Mouse (Mus musculus) liver, embryonic 11.5 days (tissue): ENCODE data around the gene Bmp2. TPM values are rescaled to one million over a fixed set of nuclear protein-coding genes. Genes with fewer than 3 reads are reported as not detected.

ENCODE experiments used
- ATAC-seq: fragments of 200-750 bp; cut with Nextera tagmentation; replicated peaks from 2 replicates; pipeline ENCODE4 v1.8.0; 2017; ENCODE audit warnings: moderate number of reproducible peaks, mild to moderate bottlenecking, moderate TSS enrichment, moderate library complexity; ENCODE audit not compliant: low FRiP score
- DNase-seq: peaks from one replicate; pipeline ENCODE4 v3.0.0-alpha.2; 2017; ENCODE audit warnings: low spot score
- H3K27ac ChIP-seq: fragments of 300-500 bp; sonication (generic); 2 replicates; pipeline ENCODE4 v1.5.1; 2014; ENCODE audit warnings: mild to moderate bottlenecking, low read depth, low read length, control low read depth
- H3K27me3 ChIP-seq: fragments of 300-500 bp; sonication (generic); replicated peaks from 2 replicates; pipeline ENCODE4 v1.6.1; 2014; ENCODE audit warnings: low read length, mixed read lengths; ENCODE audit not compliant: control insufficient read depth, insufficient read depth
- H3K36me3 ChIP-seq: fragments of 300-500 bp; sonication (generic); 2 replicates; pipeline ENCODE4 v1.6.1; 2014; ENCODE audit warnings: mild to moderate bottlenecking, low read length, moderate library complexity, mixed read lengths; ENCODE audit not compliant: control insufficient read depth, insufficient read depth
- H3K4me1 ChIP-seq: fragments of 300-500 bp; sonication (generic); replicated peaks from 2 replicates; pipeline ENCODE4 v1.6.1; 2014; ENCODE audit warnings: low read length, mixed read lengths; ENCODE audit not compliant: control insufficient read depth, insufficient read depth
- H3K4me2 ChIP-seq: fragments of 300-500 bp; sonication (generic); 2 replicates; pipeline ENCODE4 v1.6.1; 2014; ENCODE audit warnings: mild to moderate bottlenecking, control low read depth, moderate library complexity
- H3K4me3 ChIP-seq: fragments of 300-500 bp; sonication (generic); 2 replicates; pipeline ENCODE4 v1.5.1; 2014; ENCODE audit warnings: low read depth, low read length, control low read depth
- H3K9ac ChIP-seq: fragments of 300-500 bp; sonication (generic); 2 replicates; pipeline ENCODE4 v1.6.1; 2014; ENCODE audit warnings: low read depth, low read length, control low read depth
- H3K9me3 ChIP-seq: fragments of 300-500 bp; sonication (generic); 2 replicates; pipeline ENCODE4 v1.6.1; 2016; ENCODE audit warnings: low read length, inconsistent platforms, mixed read lengths; ENCODE audit not compliant: control insufficient read depth
- WGBS: fragments of 180-500 bp; shearing (Covaris S2); extraction: QIAGEN DNeasy Blood & Tissue Kit; methylation state at CpG from one replicate; pipeline ENCODE4 v1.1.7; 2014; 5-methylcytosine and 5-hydroxymethylcytosine counted together
- polyA plus RNA-seq: library from polyadenylated mRNA; unstranded; fragments of >200 nt; fragmentation: Nextera tagmentation; extraction: Ambion mirVana; gene quantifications from 2 replicates; pipeline ENCODE4 v1.2.1, GENCODE M21; 2014

The Bmp2 gene
- polyA plus RNA-seq, 1 experiment from 2014 or later, result 8.4 TPM

DNA sequence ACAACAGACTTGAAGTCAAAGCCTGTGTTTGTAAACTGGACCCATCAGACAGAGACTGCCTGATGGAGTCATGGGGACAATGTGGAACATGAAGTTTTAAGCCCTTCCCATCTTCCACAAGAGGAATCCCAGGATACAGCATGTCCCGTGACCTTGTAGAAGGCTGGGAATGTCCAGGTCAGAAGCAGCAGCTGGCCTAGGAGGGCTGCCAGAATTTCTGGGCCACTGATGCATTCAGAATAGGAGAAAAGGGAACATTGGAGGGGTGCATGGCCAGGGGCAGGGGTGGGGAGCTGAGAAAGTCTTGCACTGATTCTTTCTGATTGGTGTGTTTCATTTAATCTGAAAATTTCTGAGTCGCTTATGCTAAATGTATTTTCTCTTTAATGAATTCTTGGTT is 29.8 kb upstream of the Bmp2 start:
- no peaks in the 10 kb centered on the region for H3K4me1 ChIP-seq
- no peak overlapping the region for H3K4me2 ChIP-seq
- no peaks in the 10 kb centered on the region for H3K36me3 ChIP-seq
- no peak overlapping the region for H3K27ac ChIP-seq
- H3K9ac ChIP-seq, result no peak overlapping the region
- DNase-seq (no peak), ATAC-seq (no peak)
- no peaks in the 10 kb centered on the region for H3K27me3 ChIP-seq
- H3K4me3 ChIP-seq, result no peak overlapping the region
- WGBS, result 93% methylated on average over 2 of the region's 2 CpGs
- H3K9me3 ChIP-seq, result no peaks in the 10 kb centered on the region

DNA sequence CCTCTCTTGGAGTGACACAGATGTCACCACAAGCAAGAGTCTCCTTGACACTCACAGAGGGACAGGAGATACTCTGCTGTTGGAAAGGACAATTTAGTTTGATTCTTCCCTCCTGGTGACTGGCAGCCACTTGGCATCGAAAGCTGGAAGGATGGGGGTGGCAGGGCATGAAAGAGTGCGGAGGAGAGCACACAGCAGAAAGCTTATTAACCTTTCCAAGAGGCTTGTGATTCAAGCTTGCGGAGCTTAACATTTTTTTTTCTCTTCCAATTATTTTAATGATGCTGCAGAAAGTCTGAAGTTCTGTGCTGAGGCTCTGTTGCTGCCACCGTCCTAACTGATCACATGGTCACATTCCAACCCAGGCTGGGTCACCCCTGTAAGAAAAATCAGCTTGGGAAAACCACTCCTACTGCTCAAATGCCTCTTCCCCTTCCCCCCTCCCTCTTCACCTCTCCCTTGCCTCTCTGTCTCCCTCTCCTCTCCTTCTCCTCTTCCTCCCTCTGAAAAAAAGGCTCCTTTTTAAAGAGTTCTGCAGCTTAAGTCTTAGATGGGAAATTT is 26.3 kb upstream of the Bmp2 start:
- 55% methylated on average over 4 of the region's 4 CpGs for WGBS
- Histone ChIP-seq H3K9ac (no peak overlapping the region), H3K4me1 (no peaks in the 10 kb centered on the region), H3K9me3 (no peaks in the 10 kb centered on the region), H3K27ac (no peak overlapping the region), H3K27me3 (no peaks in the 10 kb centered on the region), H3K4me3 (no peak overlapping the region), H3K4me2 (no peak overlapping the region), H3K36me3 (no peaks in the 10 kb centered on the region)
- DNase-seq (no peak), ATAC-seq (no peak)

DNA sequence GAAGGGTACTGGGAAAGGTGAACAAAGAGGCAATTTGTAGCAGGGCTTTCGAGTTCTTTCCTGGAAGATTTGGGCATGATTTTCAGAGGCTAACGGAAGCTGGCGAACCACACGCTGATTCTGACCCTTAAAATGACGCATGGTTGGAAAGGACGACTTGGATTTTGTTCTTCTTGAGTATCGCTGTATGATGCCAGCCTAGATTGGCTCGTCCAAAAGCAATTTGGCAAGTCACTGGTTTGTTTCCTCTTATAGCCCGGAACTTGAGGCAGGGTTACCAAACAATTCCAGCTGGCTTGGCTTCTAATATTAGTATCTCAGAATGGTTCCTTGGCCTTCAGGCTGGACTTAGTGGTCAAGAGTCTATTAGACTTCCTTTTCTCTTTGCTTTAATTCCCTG is 22.6 kb upstream of the Bmp2 start:
- Histone ChIP-seq H3K9ac (no peak overlapping the region), H3K27me3 (no peaks in the 10 kb centered on the region), H3K36me3 (no peaks in the 10 kb centered on the region), H3K4me2 (no peak overlapping the region), H3K27ac (no peak overlapping the region), H3K4me1 (no peaks in the 10 kb centered on the region), H3K9me3 (no peaks in the 10 kb centered on the region), H3K4me3 (no peak overlapping the region)
- DNase-seq, result no peak
- 89% methylated on average over 9 of the region's 9 CpGs for WGBS
- no peak for ATAC-seq

DNA sequence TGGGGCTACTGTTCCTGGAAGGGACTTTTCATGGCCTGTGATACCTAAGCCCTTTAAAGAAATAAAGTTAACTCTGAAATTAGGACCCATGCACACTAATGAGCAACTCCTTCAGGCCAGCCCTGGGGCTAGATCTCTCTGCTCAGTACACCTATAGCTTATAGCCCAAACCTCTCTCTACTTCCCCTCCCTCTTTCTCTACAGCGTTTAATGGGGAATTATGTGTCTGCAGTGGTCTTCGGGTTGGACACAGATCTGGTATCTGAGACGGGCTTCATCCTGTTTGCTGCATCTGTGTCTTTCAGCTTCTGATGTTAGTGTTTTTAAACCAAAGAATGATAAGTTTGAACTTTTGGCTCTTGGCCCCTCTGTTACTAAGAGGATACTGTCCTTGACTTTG is 18.9 kb upstream of the Bmp2 start:
- no peak overlapping the region for H3K4me2 ChIP-seq
- H3K27ac ChIP-seq, result no peak overlapping the region
- H3K9me3 ChIP-seq, result no peaks in the 10 kb centered on the region
- H3K9ac ChIP-seq, result no peak overlapping the region
- WGBS, result 73% methylated on average over 3 of the region's 3 CpGs
- ATAC-seq (no peak), DNase-seq (no peak)
- no peaks in the 10 kb centered on the region for H3K4me1 ChIP-seq
- H3K36me3 ChIP-seq, result no peaks in the 10 kb centered on the region
- H3K27me3 ChIP-seq, result no peaks in the 10 kb centered on the region
- no peak overlapping the region for H3K4me3 ChIP-seq

- DNase-seq (no peak), ATAC-seq (no peak)
- Histone ChIP-seq H3K9ac (no peak overlapping the region), H3K4me3 (no peak overlapping the region), H3K36me3 (no peaks in the 10 kb centered on the region), H3K4me2 (no peak overlapping the region), H3K27ac (no peak overlapping the region), H3K9me3 (no peaks in the 10 kb centered on the region), H3K4me1 (no peaks in the 10 kb centered on the region), H3K27me3 (no peaks in the 10 kb centered on the region)
- WGBS, result 79% methylated on average over 9 of the region's 9 CpGs
These were observed 16.5 kb upstream of the Bmp2 start for GRCm38 (mm10) chr2:133535481-133535880.

DNA sequence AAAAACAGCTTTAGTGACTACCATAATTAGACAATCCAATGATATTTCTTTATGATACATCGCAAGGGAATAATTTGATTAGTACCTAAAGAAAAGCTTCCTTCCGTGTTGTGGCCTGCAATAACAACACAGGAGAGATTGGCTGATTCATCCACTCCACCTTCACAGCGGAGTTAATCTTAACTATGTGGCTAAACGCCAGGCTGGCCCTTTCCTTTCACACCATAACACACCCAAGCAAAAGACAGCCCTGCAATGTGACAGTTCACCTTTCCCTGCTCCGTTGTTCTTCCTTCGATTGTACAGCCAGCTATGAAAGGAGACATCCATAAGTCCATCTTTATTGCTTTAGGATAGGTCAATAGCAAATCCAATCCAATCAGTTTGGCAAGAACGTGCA is 15.1 kb upstream of the Bmp2 start:
- no peak overlapping the region for H3K27ac ChIP-seq
- H3K27me3 ChIP-seq, result no peaks in the 10 kb centered on the region
- no peaks in the 10 kb centered on the region for H3K36me3 ChIP-seq
- no peak overlapping the region for H3K9ac ChIP-seq
- no peak for ATAC-seq
- WGBS, result 81% methylated on average over 7 of the region's 7 CpGs
- H3K4me3 ChIP-seq, result no peak overlapping the region
- H3K9me3 ChIP-seq, result no peaks in the 10 kb centered on the region
- no peaks in the 10 kb centered on the region for H3K4me1 ChIP-seq
- H3K4me2 ChIP-seq, result no peak overlapping the region
- DNase-seq, result no peak

DNA sequence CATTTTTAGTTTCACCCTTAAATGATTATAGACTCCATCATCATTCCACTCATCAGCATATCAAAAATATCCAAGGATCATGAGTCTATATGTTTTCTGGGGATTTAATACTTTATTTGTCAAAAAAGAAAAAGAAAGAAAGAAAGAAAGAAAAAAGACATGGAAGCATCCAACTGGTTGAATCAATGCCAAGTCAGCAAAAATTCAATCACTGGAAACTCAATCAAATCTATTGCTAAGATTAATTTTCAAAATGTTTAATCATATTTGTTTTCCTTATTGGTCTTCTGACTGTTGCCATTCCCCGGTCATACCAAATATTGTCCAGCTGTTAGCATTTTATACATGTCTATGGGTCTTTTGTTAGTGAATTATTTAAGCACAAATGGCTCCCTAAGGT is 11.3 kb upstream of the Bmp2 start:
- Histone ChIP-seq H3K4me3 (no peak overlapping the region), H3K9ac (no peak overlapping the region), H3K4me1 (no peaks in the 10 kb centered on the region), H3K27ac (no peak overlapping the region), H3K27me3 (no peaks in the 10 kb centered on the region), H3K4me2 (no peak overlapping the region), H3K9me3 (no peaks in the 10 kb centered on the region), H3K36me3 (no peaks in the 10 kb centered on the region)
- 81% methylated on average over 1 of the region's 1 CpGs for WGBS
- DNase-seq (no peak), ATAC-seq (no peak)

GRCm38 (mm10) chr2:133550238-133550682 is 1.7 kb upstream of the Bmp2 start:
- 25% methylated on average over 4 of the region's 4 CpGs for WGBS
- DNase-seq (peak; percentile 38), ATAC-seq (no peak)
- Histone ChIP-seq H3K4me3 (no peak overlapping the region), H3K4me2 (no peak overlapping the region), H3K36me3 (no peaks in the 10 kb centered on the region), H3K9me3 (no peaks in the 10 kb centered on the region), H3K27me3 (peaks cover 45% of the 10 kb centered on the region), H3K4me1 (0 out of 2 replicates have a peak, but pooled peaks cover 2% of the 10 kb centered on the region), H3K9ac (no peak overlapping the region), H3K27ac (no peak overlapping the region)

DNA sequence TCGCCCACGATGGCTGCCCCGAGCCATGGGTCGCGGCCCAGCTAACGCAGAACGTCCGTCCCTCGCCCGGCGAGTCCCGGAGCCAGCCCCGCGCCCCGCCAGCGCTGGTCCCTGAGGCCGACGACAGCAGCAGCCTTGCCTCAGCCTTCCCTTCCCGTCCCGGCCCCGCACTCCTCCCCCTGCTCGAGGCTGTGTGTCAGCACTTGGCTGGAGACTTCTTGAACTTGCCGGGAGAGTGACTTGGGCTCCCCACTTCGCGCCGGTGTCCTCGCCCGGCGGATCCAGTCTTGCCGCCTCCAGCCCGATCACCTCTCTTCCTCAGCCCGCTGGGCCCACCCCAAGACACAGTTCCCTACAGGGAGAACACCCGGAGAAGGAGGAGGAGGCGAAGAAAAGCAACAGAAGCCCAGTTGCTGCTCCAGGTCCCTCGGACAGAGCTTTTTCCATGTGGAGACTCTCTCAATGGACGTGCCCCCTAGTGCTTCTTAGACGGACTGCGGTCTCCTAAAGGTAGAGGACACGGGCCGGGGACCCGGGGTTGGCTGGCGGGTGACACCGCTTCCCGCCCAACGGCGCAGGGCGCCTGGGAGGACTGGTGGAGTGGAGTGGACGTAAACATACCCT is 995 bp downstream of the Bmp2 start:
- Histone ChIP-seq H3K27ac (no peak overlapping the region), H3K9me3 (no peaks in the 10 kb centered on the region), H3K36me3 (no peaks in the 10 kb centered on the region), H3K4me2 (peak overlapping the region; percentile 77), H3K27me3 (peaks cover 62% of the 10 kb centered on the region), H3K4me1 (0 out of 2 replicates have a peak, but pooled peaks cover 2% of the 10 kb centered on the region), H3K9ac (peak overlapping the region; percentile 39), H3K4me3 (peak overlapping the region; percentile 57)
- DNase-seq (peak; percentile 33), ATAC-seq (0 out of 2 replicates have a peak, but pooled peaks have one; percentile 21)
- 1% methylated on average over 48 of the region's 48 CpGs for WGBS
